Mouse (Mus musculus): ENCODE results near the gene Zfp689. TPM values are rescaled to one million over a fixed set of nuclear protein-coding genes. Genes with fewer than 3 reads are reported as not detected.
A peak's percentile ranks its signal among the peaks of the same experiment; 100 is the strongest.

Gene Zfp689
- polyA plus RNA-seq, 1 experiment: not detected

- WGBS: 96% methylated on average over 7 of the region's 7 CpGs
- Histone ChIP-seq H3K4me3 (ENCODE audit: insufficient read depth, low read depth, low read length) (no peak overlapping the region), H3K27ac (ENCODE audit: insufficient read depth, low read depth, low read length) (no peak overlapping the region), H3K4me1 (ENCODE audit: control insufficient read depth, insufficient read depth, low read length) (peaks cover 2% of the 10 kb centered on the region; the same call in 1 of the 2 replicates)
- TF ChIP-seq CTCF (IDR thresholded peaks at IDR 0.05; ENCODE audit: insufficient read depth, low read depth, low read length): no peak
- no peak for TF ChIP-seq POLR2A (IDR thresholded peaks at IDR 0.05; ENCODE audit: insufficient read depth, low read depth, low read length)
Observed at GRCm38 (mm10) chr7:127454905-127455304, 5.9 kb upstream of the Zfp689 start.

GRCm38 (mm10) chr7:127453056-127453455 is 4.1 kb upstream of the Zfp689 start:
- H3K4me3 ChIP-seq (ENCODE audit: insufficient read depth, low read depth, low read length): no peak overlapping the region
- no peak overlapping the region for H3K27ac ChIP-seq (ENCODE audit: insufficient read depth, low read depth, low read length)
- peaks cover 2% of the 10 kb centered on the region; the same call in 1 of the 2 replicates for H3K4me1 ChIP-seq (ENCODE audit: control insufficient read depth, insufficient read depth, low read length)
- TF ChIP-seq POLR2A (IDR thresholded peaks at IDR 0.05; ENCODE audit: insufficient read depth, low read depth, low read length) (no peak), CTCF (IDR thresholded peaks at IDR 0.05; ENCODE audit: insufficient read depth, low read depth, low read length) (no peak)
- WGBS: 96% methylated on average over 2 of the region's 2 CpGs

GRCm38 (mm10) chr7:127449966-127450365 is 1.0 kb upstream of the Zfp689 start:
- peaks cover 6% of the 10 kb centered on the region for H3K4me1 ChIP-seq (ENCODE audit: control insufficient read depth, insufficient read depth, low read length)
- no peak overlapping the region for H3K4me3 ChIP-seq (ENCODE audit: insufficient read depth, low read depth, low read length)
- TF ChIP-seq POLR2A (IDR thresholded peaks at IDR 0.05; ENCODE audit: insufficient read depth, low read depth, low read length) (no peak), CTCF (IDR thresholded peaks at IDR 0.05; ENCODE audit: insufficient read depth, low read depth, low read length) (no peak)
- 63% methylated on average over 7 of the region's 7 CpGs for WGBS
- no peak overlapping the region for H3K27ac ChIP-seq (ENCODE audit: insufficient read depth, low read depth, low read length)

GRCm38 (mm10) chr7:127443976-127444375 is 5.0 kb downstream of the Zfp689 start:
- H3K27ac ChIP-seq (ENCODE audit: insufficient read depth, low read depth, low read length): no peak overlapping the region
- peaks cover 12% of the 10 kb centered on the region for H3K4me1 ChIP-seq (ENCODE audit: control insufficient read depth, insufficient read depth, low read length)
- TF ChIP-seq POLR2A (IDR thresholded peaks at IDR 0.05; ENCODE audit: insufficient read depth, low read depth, low read length): no peak
- WGBS: 95% methylated on average over 20 of the region's 20 CpGs
- no peak overlapping the region for H3K4me3 ChIP-seq (ENCODE audit: insufficient read depth, low read depth, low read length)

GRCm38 (mm10) chr7:127437724-127438123 is 11.2 kb downstream of the Zfp689 start:
- no peak overlapping the region for H3K27ac ChIP-seq (ENCODE audit: insufficient read depth, low read depth, low read length)
- no peak overlapping the region for H3K4me3 ChIP-seq (ENCODE audit: insufficient read depth, low read depth, low read length)
- TF ChIP-seq POLR2A (IDR thresholded peaks at IDR 0.05; ENCODE audit: insufficient read depth, low read depth, low read length): no peak
- TF ChIP-seq CTCF (IDR thresholded peaks at IDR 0.05; ENCODE audit: insufficient read depth, low read depth, low read length): no peak
- 94% methylated on average over 3 of the region's 3 CpGs for WGBS
- H3K4me1 ChIP-seq (ENCODE audit: control insufficient read depth, insufficient read depth, low read length): no peaks in the 10 kb centered on the region

- 78% methylated on average over 4 of the region's 4 CpGs for WGBS
- H3K27ac ChIP-seq (ENCODE audit: insufficient read depth, low read depth, low read length): no peak overlapping the region
- H3K4me3 ChIP-seq (ENCODE audit: insufficient read depth, low read depth, low read length): no peak overlapping the region
- H3K4me1 ChIP-seq (ENCODE audit: control insufficient read depth, insufficient read depth, low read length): no peaks in the 10 kb centered on the region
- no peak for TF ChIP-seq CTCF (IDR thresholded peaks at IDR 0.05; ENCODE audit: insufficient read depth, low read depth, low read length)
- TF ChIP-seq POLR2A (IDR thresholded peaks at IDR 0.05; ENCODE audit: insufficient read depth, low read depth, low read length): no peak
Observed at GRCm38 (mm10) chr7:127435206-127435605, 13.8 kb downstream of the Zfp689 start.

GRCm38 (mm10) chr7:127426354-127426753 is 22.6 kb downstream of the Zfp689 start:
- Histone ChIP-seq H3K4me1 (ENCODE audit: control insufficient read depth, insufficient read depth, low read length) (peaks cover 2% of the 10 kb centered on the region; the same call in 1 of the 2 replicates), H3K27ac (ENCODE audit: insufficient read depth, low read depth, low read length) (no peak overlapping the region), H3K4me3 (ENCODE audit: insufficient read depth, low read depth, low read length) (no peak overlapping the region)
- WGBS: 70% methylated on average over 3 of the region's 3 CpGs
- TF ChIP-seq CTCF (IDR thresholded peaks at IDR 0.05; ENCODE audit: insufficient read depth, low read depth, low read length) (no peak), POLR2A (IDR thresholded peaks at IDR 0.05; ENCODE audit: insufficient read depth, low read depth, low read length) (no peak)

GRCm38 (mm10) chr7:127425911-127426310 is 23.0 kb downstream of the Zfp689 start:
- TF ChIP-seq CTCF (IDR thresholded peaks at IDR 0.05; ENCODE audit: insufficient read depth, low read depth, low read length) (no peak), POLR2A (IDR thresholded peaks at IDR 0.05; ENCODE audit: insufficient read depth, low read depth, low read length) (no peak)
- no peak overlapping the region for H3K27ac ChIP-seq (ENCODE audit: insufficient read depth, low read depth, low read length)
- no peak overlapping the region for H3K4me3 ChIP-seq (ENCODE audit: insufficient read depth, low read depth, low read length)
- 83% methylated on average over 2 of the region's 2 CpGs for whole genome bisulfite sequencing
- peaks cover 5% of the 10 kb centered on the region for H3K4me1 ChIP-seq (ENCODE audit: control insufficient read depth, insufficient read depth, low read length)

- Histone ChIP-seq H3K4me3 (ENCODE audit: insufficient read depth, low read depth, low read length) (no peak overlapping the region), H3K4me1 (ENCODE audit: control insufficient read depth, insufficient read depth, low read length) (peaks cover 5% of the 10 kb centered on the region), H3K27ac (ENCODE audit: insufficient read depth, low read depth, low read length) (no peak overlapping the region)
- TF ChIP-seq POLR2A (IDR thresholded peaks at IDR 0.05; ENCODE audit: insufficient read depth, low read depth, low read length) (no peak), CTCF (IDR thresholded peaks at IDR 0.05; ENCODE audit: insufficient read depth, low read depth, low read length) (no peak)
- 89% methylated on average over 3 of the region's 3 CpGs for WGBS
Observed at GRCm38 (mm10) chr7:127425291-127425690, 23.7 kb downstream of the Zfp689 start.

GRCm38 (mm10) chr7:127422247-127422646 is 26.7 kb downstream of the Zfp689 start:
- peaks cover 5% of the 10 kb centered on the region for H3K4me1 ChIP-seq (ENCODE audit: control insufficient read depth, insufficient read depth, low read length)
- H3K4me3 ChIP-seq (ENCODE audit: insufficient read depth, low read depth, low read length): peak overlapping the region; percentile 86
- H3K27ac ChIP-seq (ENCODE audit: insufficient read depth, low read depth, low read length): no peak overlapping the region
- under 1% methylated on average over 15 of the region's 15 CpGs for WGBS
- TF ChIP-seq CTCF (IDR thresholded peaks at IDR 0.05; ENCODE audit: insufficient read depth, low read depth, low read length) (no peak), POLR2A (IDR thresholded peaks at IDR 0.05; ENCODE audit: insufficient read depth, low read depth, low read length) (no peak)

All from olfactory bulb, adult 2 months (tissue).